Mouse (Mus musculus): Measurements from ENCODE around the gene Slc22a23.
A peak's percentile ranks its signal among the peaks of the same experiment; 100 is the strongest.

Gene Slc22a23

GRCm38 (mm10) chr13:34143389-34143788 lies 201.6 kb downstream of the Slc22a23 start:
- DNase-seq (ENCODE audit: extremely low read depth, low read depth), result no peak

GRCm38 (mm10) chr13:34136605-34137004 lies 208.4 kb downstream of the Slc22a23 start:
- DNase-seq (ENCODE audit: extremely low read depth, low read depth), result no peak

DNA sequence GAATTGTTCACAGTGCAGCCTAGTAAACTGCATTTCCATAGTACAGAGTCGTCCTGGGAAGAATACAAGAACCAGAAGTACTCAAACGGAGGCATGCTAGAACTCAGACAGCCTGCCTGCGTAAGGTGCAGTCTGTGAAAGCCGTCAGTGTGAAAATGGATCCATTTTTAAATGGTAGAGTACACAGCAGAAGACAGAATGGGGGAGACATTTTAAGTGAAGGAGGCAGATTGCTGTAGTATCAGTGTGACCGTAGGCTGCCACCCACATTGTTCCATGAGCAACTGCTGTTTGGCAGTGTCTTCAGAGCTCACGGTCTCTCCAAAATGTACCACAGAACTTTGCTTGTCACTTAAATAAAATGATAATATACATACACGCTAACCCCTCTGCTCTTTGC lies 210.7 kb downstream of the Slc22a23 start:
- no peak for DNase-seq (ENCODE audit: extremely low read depth, low read depth)

GRCm38 (mm10) chr13:34133326-34134071 lies 211.5 kb downstream of the Slc22a23 start:
- no peak for DNase-seq (ENCODE audit: extremely low read depth, low read depth)

DNA sequence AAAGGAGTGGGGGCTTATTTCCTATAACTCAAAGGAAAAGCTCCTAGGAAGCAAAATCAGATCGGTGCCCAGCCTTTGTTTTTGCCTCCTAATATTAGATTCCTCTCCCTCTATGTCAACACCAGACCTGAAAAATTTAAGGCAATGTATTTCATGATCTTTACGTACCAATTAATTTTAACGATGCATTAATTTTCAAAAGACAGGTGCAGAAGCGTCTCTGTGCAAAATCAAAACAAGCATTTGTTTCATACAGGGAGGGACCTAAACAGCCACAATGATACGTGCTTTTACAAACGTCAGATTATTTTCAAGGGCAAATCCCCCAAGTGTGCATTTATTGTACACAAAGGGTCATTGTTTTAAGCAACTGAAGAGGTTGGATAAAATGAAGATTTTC lies 212.1 kb downstream of the Slc22a23 start:
- DNase-seq (ENCODE audit: extremely low read depth, low read depth), result no peak

GRCm38 (mm10) chr13:34132299-34132698 lies 212.7 kb downstream of the Slc22a23 start:
- no peak for DNase-seq (ENCODE audit: extremely low read depth, low read depth)

DNA sequence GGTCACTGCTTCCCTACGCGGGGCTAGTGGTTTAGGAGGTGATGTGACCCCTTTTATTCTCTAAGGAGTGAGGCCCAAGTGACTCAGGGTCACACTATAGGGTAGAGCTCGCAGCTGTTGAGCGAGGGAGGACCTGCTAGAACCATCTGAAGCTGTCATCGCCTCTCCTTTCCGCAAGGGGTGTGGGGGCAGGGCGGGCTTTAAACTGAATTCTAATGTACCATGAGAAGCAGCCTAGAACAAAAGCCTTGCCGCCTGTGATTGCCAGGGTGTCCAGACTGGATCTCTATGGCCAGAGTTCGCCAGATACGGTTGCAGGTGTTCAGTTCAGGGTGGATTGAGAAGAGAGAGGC lies 213.3 kb downstream of the Slc22a23 start:
- DNase-seq (ENCODE audit: extremely low read depth, low read depth), result no peak

DNA sequence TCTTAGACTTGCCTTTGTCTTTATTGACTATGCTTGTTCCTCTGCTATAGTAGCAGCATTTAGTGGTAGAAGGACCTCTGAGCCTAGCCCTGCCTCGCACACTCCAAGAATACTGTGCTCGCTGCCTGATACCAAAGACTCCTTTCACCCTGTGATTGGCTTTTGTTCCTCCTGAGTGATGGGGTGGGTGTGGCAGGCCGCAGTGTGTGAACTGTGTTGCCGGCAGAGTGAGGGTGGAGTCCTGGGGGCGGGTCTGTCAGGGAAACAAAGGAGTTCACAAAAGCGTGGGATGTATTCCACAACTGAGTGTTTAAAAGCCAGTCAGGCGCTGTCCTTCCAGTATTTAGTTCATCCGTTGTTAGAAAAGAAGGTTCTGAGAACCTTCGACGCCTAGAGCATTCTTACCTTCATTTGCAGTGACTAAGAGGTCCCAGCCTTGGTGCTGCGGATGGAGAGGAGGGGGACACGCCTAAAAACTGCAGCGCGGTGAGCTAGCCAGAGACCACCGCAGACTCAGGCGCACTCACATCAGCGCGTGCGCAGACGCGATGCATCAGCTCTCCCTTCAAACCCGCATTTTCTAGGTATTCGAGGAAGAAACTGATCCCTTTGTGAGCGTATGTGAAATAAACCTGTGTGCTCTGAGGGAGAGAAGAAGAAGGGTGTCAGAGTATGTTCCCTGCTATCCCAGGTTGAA lies 213.8 kb downstream of the Slc22a23 start:
- DNase-seq (ENCODE audit: extremely low read depth, low read depth), result peak; percentile 63

DNA sequence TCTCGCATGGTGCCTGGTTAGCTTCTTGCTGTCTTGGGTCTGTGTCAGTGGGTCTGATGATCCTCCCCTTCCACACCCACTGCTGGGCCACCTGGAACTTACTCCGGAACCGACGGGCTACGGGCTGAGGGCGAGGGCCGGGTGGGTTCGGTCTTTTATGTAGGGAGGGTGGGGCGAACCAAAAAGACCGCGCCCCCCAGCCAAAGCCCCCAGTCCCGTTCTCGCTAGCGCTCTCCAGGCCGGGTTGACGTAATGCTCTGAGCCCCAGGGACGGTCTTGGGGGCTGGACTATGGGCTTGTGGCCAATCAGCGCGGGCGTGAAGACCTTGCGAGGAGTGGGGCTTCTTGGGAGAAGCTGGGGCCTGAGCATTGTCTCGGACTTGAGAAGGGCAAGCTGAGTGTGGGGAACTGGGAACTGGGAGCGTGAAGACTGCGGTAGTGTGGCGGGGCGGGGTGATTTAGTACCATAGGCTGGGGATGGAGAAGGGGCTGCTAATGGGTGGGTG lies 214.7 kb downstream of the Slc22a23 start, which contains the start of gene Tubb2b:
Gene Tubb2b (minus strand): TSS at position 241 of the 506 bp plus-strand sequence.
- DNase-seq (ENCODE audit: extremely low read depth, low read depth), result peak; percentile 75

DNA sequence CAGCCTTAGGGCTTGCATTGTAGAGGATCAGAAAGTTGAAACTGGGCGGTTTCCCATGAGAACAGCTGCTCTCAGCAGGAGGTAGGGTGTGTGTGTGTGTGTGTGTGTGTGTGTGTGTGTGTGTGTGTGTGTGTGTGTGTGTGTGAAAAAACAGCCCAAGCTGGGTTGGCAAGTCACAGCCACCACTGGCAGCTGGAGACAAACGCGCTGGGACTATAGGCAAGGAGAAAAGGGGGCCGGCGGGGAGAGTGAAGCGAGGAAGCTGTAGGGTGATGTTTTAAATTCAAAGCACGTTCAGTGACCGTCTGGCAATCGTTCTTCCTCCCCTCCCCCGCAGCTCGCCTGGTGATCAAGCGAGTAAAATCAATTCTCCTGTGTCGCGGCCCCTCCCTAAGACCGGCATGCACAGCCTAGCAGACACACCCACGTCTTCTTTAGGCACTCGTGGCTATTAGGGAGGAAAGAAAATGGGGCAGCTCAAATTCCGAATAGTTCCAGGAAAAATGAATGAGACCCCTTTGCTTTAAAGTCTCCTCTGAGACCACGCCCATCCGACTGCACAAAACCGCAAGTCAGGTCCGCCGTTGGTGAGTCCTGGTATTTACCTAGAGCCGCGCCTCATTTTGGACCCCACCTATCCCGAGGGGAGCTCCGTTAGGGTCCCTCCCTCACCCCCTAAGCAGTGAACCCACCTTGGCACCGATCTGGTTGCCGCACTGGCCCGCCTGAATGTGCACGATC lies 215.3 kb downstream of the Slc22a23 start:
- no peak for DNase-seq (ENCODE audit: extremely low read depth, low read depth)

Data from MEL-GATA-1-ER (cell line).